Mouse (Mus musculus): ENCODE measurements around the gene Cd300ld4. TPM values are rescaled to one million over a fixed set of nuclear protein-coding genes. Genes with fewer than 3 reads are reported as not detected.
"Not testable (repeated sequence)": the region's sequence is repeated elsewhere in the genome, so short reads cannot be mapped to it uniquely, and the experiment has no call there.

Gene Cd300ld4
- not detected for polyA plus RNA-seq (2017; shearing (Covaris generic))

GRCm38 (mm10) chr11:115026912-115027311, at the start of gene Cd300ld4:
TSS of gene Cd300ld4 (minus strand) at chr11:115027012.
- not testable (repeated sequence) for ATAC-seq

- ATAC-seq = no peak
Measured at GRCm38 (mm10) chr11:115075859-115076258, 49.0 kb upstream of the Cd300ld4 start.

GRCm38 (mm10) chr11:115075407-115075806, 48.6 kb upstream of the Cd300ld4 start:
- ATAC-seq = no peak

DNA sequence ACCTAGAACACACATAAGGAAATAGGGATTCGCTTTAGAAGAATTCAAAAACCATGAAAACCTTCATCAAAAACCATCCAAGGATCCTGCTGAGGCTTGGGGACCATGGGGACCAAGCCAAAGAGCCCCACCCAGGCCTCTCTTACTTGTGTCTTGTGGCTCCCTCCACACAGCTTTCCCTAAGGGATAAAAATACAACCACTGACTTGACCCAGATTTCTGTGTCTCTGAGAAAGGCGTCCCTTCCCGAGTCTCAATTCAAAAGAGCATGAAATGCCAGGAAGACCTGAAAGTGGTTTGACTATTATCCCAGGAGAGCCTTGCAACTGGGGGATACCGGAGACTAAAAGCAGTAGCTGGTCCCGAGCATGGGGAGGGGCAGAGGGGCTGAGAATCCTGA, 46.2 kb upstream of the Cd300ld4 start:
- ATAC-seq = no peak

GRCm38 (mm10) chr11:115071631-115072294, 45.0 kb upstream of the Cd300ld4 start:
- ATAC-seq = no peak

DNA sequence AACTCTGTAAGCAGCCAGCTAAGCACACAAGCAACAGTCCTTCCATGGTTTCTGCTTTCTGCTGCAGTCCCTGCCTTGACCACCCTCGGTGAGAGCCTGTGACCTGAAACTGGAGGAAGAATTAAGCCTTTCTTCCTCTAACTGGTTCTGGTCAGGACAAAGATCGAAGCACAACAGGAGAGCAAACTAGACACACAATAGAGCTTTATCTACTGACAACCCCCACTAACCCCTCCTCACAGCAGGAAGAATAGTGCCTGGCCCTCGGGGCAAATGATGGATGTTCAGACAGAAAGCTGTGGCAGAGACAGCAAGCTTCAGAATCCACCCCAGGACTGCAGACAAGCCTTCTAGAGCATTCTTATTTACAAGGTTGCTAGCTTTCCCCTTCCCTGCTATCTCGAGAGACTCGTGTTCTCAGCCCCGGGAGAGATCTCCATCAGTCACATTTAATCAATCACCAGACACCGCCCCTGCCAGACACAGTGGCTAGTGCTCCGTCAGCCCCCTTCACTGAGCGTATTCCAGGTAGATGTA, 44.3 kb upstream of the Cd300ld4 start:
- ATAC-seq = no peak

GRCm38 (mm10) chr11:115066768-115067167, 40.0 kb upstream of the Cd300ld4 start:
- ATAC-seq = no peak

GRCm38 (mm10) chr11:115062077-115062476, 35.3 kb upstream of the Cd300ld4 start, which contains the start of gene Cd300e:
TSS of gene Cd300e (minus strand) at chr11:115062177.
- no peak for ATAC-seq

GRCm38 (mm10) chr11:115059797-115060196, 33.0 kb upstream of the Cd300ld4 start:
- ATAC-seq = no peak

DNA sequence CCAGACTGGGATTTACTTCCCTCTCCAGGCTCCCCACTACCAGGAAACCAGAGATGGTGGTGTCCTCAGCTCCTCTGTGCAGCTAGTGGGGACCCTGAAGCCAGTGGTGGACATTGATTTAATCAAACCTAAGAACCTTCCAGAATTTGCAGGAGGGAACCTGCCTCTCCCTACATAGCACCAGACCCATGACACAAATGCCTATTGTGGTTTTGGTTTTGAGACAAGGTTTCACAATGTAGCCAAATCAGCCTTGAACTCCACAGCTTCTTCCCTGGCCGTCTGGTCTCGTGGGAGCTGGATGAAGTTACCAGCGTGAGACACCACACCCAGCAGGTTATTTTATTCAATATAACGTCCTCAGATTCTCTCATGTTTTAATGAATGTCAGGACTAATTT, 31.9 kb upstream of the Cd300ld4 start:
- ATAC-seq = no peak

DNA sequence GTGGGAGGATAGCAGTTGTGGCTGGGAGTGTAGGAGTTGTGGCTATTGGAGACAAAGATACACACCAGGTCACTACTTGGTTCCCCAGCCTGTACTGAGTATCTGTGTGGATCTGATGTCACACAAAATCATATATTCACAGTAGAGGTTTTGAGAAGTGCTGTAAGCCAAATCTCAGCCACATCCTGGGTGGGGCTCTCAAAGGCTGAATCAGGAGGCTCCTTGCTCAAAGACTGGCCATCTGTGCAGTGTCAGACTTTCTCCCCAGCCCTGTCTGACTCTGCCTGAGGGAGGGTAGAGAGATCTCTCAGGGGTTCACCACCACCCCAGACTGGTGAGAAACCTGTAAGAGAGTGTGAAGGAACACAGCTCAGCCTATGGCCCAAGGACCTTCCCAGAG, 27.7 kb upstream of the Cd300ld4 start:
- no peak for ATAC-seq

DNA sequence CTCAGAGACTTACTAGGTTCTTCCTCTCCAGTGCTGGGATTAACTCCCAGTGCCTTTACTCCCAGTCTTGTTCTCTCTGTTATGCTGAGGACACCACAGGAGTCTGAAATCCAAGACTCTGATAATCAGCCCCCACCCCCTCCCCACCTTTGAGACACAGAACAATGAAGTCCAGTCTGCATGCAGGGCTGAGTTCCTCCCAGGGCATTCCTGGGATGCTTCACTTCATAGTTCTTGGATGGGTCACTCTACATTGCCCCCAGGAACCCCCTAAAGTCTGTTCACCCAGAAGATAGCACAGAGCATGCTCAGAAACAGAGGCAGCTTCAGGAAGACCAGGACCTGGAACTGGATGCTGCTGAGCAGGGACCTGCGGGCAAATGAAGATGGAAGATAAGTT, 26.2 kb upstream of the Cd300ld4 start:
- no peak for ATAC-seq

DNA sequence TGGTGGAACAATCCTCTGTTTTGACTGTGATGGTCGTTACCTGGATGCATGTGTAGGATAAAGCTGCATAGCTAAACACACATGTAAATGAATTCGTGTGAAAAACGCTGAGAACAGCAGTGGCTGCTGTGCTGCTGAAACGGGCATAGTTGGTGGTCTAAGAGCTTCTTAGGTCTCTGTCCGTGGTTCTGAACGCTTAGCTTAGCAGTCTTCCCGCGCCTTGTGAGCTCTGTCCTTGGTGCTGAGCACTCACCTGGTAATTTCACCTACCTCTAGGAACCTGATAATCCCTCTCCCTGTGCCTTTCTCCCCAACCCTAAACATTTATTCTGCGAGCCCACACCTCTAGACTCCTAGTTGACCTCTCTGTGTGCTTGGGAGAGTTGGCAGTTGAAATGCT, 25.4 kb upstream of the Cd300ld4 start:
- no peak for ATAC-seq

- no peak for ATAC-seq
Measured at GRCm38 (mm10) chr11:115049282-115049895, 22.6 kb upstream of the Cd300ld4 start.

GRCm38 (mm10) chr11:115048259-115048658, 21.4 kb upstream of the Cd300ld4 start, which contains the start of gene Cd300ld3:
TSS of gene Cd300ld3 (minus strand) at chr11:115048409.
- no peak for ATAC-seq

DNA sequence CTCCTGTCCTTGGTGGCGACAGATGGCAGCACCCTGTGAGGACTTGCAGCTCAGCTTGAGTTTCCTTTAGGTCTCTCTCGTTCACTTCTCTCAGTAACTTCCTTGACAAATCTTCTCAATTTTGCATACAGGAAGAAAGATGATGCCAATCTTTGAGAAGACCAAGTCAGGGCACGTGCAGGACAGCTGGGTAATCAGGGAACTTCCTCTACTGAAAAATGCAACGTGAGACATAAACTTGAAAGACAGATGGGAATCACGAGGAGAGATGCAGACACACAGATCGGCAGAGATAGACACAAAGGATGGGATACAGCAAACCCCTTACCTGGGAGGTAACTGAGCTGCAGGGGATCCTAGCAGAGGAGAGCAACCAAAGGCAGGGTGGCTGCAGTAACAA, 10.9 kb upstream of the Cd300ld4 start, which contains the start of gene Cd300ld5:
Gene Cd300ld5 (minus strand): TSS at position 101 of the 400 bp plus-strand sequence.
- ATAC-seq = not testable (repeated sequence)

DNA sequence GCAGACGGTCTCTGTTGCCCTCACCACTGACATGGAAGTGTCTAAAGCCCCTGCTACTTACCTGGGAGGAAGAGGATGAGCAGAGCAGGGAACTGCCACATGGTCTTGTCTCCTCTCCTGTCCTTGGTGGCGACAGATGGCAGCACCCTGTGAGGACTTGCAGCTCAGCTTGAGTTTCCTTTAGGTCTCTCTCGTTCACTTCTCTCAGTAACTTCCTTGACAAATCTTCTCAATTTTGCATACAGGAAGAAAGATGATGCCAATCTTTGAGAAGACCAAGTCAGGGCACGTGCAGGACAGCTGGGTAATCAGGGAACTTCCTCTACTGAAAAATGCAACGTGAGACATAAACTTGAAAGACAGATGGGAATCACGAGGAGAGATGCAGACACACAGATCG, 10.7 kb downstream of the Cd300ld4 start, which contains the start of gene Cd300ld2:
Gene Cd300ld2 (minus strand): TSS at position 101 of the 400 bp plus-strand sequence.
- not testable (repeated sequence) for ATAC-seq

- no peak for ATAC-seq
Measured at GRCm38 (mm10) chr11:115004070-115004469, 22.7 kb downstream of the Cd300ld4 start.

DNA sequence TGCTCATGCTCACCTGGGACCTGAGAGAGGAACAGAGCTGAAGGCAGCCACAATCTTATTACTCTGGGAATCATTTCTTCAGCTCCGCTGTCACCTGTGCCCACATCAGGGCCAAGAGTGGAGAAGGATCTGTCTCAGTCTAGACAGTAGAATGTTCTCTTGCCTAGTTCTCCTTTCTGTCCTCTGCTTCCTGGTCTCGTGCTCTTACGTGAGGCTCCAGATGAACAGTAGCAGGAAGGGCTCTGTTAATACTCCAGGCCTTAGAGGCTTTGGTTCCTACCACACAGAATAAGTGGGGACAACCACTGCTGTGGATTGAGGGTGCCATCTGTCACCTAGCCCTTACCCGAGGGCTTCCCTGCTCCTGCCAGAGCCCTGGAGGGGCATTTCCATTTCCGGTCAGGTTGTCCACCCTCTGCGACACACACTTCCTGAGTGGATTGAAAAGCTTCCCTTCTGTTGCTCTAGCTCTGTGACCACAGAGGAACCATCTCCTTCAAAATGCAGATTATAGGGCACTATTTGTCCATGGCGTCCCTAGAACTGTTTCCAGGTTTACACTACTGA, 25.3 kb downstream of the Cd300ld4 start, which contains the start of gene Cd300c2:
Gene Cd300c2 (minus strand): TSS at position 407 of the 567 bp plus-strand sequence.
- no peak for ATAC-seq

- no peak for ATAC-seq
Measured at GRCm38 (mm10) chr11:114989793-114990192, 37.0 kb downstream of the Cd300ld4 start, which contains the start of gene Cd300ld. TSS of gene Cd300ld (minus strand) at chr11:114989922.

- no peak for ATAC-seq
Measured at GRCm38 (mm10) chr11:114981866-114982265, 44.9 kb downstream of the Cd300ld4 start.

DNA sequence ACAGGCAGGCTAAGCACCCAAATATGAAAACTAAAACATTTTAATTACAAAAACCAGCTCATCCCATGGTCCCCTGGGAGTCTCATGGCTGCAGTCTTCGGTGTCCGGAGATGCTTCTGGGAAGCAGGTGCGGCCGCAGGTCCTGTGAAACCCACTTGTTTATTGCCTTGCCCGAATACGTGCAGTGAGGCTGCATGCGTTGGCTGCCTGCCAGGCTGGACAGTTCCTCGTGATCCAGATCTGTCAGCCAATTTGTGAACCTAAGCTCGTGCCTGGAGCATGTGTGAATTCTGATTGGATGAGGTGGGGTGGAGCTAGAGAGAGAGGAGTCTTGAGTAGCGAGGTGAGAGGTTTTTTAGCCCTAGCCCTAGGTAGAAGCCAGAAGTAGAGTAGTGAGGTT, 54.1 kb downstream of the Cd300ld4 start:
- ATAC-seq = no peak
